Mouse (Mus musculus): Measurements from ENCODE around the gene Slc25a39.

Slc25a39 gene

GRCm38 (mm10) chr11:102435754-102436470 lies 28.2 kb upstream of the Slc25a39 start:
- no peak for DNase-seq

GRCm38 (mm10) chr11:102434816-102435705 lies 27.3 kb upstream of the Slc25a39 start:
- no peak for DNase-seq

DNA sequence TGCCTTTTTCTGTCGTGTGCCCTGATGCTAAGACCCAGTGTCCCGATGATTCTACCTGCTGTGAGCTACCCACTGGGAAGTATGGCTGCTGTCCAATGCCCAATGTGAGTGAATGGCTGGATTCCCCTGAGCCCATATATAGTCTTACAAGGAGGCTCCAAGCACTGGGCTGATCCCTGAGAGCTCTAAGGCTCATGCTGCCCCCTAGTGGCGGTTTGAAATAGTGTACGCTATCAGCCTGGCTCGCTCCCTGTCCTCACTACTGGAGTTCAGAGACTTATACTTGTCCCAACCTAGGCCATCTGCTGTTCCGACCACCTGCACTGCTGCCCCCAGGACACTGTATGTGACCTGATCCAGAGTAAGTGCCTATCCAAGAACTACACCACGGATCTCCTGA lies 26.7 kb upstream of the Slc25a39 start:
- peak; percentile 62 to 85 for DNase-seq

DNA sequence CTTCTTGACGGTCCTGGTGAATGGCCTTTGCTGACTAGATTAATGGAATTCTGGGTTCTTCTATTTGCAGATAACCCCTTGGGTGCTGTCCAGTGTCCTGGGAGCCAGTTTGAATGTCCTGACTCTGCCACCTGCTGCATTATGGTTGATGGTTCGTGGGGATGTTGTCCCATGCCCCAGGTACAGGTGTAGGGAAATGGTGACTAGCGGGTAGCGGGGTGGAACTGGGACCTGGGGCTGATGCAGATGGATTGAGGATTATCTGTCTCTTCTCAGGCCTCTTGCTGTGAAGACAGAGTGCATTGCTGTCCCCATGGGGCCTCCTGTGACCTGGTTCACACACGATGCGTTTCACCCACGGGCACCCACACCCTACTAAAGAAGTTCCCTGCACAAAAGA lies 26.1 kb upstream of the Slc25a39 start:
- no peak for DNase-seq

- DNase-seq: no peak
Measured at GRCm38 (mm10) chr11:102432896-102433295, 25.1 kb upstream of the Slc25a39 start.

DNA sequence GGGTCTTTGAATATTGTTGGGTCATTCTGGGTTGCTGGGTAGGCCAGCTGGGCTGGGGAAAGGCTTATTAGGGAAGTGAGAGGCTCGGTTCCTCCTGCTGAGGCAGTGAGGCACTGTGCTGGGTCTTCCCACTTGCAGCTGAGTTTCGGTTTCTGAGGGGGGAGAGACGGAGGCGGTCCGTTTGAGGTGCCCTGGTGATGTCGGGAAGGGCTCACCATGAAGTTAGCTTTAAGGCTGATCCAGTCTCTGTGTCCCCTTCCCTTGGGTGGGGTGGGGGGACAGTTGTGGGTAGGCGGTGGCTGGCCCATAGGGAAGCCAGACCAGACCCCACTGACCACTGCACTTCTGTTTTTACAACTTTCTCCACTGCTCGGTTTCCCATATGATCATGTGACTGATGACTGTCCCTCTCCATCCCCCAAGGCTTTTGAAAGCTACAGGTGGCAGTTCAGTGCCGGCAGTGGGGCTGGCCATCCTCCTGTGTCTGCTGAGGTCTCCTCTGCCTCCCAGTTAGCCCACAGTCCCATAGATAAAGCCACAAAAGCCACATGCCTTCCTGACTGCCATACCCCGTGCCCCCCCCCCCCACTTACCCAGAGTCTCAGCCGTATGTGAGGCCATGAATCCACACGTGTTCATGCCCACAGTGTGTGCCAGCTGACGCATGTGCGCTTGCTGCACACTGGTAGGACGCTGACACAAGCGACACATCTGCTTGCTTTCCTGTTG lies 24.5 kb upstream of the Slc25a39 start:
- DNase-seq: peak; percentile 69 to 70

DNA sequence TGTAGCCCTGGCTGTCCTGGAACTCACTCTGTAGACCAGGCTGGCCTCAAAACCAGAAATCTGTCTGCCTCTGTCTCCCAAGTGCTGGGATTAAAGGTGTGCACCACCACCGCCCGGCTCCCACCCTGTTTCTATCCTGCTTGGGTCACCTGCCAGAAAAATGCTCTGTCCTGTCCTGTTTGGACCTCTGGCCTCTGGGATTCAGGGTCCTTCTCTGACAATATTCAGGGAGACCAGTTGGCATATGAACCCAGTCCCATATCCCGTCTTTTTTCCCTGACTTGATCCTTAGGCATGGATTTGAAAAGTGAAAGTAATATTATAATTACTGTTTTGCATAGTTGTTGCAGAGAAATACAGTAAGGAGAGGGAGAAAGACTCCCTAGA lies 24.0 kb upstream of the Slc25a39 start:
- no peak for DNase-seq

GRCm38 (mm10) chr11:102431018-102431645 lies 23.4 kb upstream of the Slc25a39 start:
- DNase-seq: peak; percentile 66 to 82

DNA sequence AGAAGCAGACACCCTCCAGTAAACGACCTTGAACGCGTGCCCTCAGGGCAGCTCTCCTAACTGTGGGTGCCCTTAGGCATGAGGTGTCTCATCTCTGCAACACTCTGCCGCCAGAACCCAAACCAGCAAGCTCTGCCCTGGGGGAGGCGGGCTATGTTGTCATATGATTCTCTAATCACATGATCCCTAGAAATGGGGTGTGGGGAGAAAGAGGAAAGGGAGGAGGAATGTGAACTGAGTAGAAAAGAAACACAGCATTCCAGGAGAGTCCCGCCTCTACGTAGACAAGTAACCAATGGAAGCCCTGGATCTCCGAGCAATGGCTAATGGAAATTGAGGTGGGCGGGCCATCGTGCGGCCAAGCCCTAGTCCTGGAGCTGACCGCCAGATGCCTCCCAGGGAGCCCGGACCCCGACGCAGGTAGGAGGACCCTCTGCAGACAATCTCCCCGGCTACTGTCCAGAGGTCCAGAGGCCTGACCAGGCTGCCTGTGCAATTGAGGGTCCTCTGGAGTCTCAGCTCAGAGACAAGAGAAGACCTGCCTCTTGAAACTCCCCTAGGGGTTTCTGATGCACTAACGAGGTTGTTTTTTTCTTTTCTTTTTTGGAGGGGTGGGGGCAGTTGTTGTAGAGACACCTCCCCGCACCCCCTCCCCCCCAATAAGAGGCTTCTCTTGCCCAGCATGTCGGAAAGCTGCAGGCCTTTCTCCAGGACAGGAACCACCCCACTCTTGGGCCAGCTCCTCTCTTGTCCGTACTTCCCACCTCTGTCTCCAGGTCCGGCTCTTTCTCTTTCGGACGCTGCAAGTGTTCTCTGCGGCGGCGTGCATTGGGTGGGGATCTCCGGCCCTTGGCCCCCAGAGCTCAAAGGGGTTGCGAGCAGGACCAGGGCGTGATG lies 22.6 kb upstream of the Slc25a39 start, which contains the start of gene Grn:
Gene Grn (plus strand): TSS at position 195 of the 897 bp plus-strand sequence.
- DNase-seq: peak; percentile 63 to 71

DNA sequence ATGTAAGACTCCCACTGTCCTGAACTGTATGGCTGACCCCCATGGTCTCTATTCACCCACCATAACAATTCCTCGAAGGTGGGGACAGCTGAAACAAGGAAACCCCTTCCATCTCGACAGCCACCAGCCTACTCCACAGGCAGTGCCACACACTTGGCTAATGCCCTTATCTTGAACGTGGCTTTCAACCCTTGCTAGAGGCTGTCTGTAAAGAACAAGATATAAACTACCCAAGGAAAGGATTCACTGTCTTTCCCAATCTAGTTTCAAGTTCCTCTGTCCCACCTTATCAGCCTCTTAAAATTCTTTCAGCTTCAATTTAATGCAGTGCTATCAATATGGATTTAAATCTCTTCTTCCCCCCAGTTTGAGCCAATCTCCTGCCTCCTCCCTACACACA lies 21.8 kb upstream of the Slc25a39 start:
- no peak for DNase-seq

DNA sequence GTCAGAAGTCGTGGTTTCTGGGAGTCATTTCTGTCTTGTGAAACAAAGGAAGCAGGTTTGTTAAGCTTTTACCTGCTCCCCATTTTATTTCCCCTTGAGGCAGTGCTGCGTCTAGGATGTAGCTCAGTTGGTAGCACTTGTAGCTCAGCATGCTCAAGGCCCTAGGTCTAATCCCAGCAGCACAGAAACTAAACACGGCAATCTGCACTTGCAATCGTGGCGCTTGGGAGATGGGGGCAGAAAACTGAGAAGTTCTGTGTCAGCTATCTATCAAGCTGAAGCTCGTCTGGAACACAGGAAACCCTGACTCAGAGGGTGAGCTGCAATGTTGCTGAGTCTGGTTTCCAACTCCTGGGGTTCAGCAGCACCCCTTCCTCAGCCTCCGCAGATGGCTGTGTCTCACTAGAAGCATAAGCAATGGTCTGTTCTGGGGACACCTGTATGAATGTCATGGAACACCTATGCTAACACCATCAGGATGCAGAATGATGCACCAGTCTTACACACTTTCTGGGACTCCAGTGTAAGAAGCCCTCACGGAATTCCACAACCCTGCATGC lies 21.3 kb upstream of the Slc25a39 start:
- no peak for DNase-seq

DNA sequence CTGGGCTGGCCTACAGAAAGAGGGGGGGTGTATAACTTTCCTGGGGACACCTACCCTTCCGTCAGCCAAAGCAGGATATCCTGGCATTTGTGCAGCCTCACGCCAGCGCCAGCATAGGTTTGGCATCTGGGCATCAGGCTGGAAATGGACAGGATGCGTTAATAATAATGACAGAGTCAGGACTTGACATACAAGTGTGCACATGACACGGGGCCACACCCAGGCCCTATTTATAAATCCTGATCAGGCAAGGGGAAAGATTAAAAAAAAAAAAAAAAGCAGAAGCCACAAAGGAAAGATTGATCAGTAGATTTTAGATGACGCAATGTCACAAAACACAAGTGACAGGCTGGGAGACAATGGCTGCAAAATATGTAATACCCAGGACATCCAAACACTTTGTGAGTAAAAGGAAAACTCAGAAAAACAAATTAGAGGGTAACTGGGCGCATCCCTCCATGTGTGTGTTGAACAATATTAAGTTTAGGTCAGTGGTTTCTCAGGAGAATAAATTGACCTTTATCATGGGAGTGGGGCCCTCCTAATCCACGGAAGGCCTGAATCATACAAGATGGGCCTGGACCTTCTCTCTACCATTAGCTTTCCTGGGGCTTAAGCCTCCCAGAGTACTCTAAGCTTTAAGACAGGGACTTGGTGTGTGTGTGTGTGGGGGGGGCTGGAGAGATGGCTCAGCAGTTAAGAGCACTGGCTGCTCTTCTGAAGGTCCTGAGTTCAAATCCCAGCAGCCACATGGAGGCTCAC lies 18.0 kb upstream of the Slc25a39 start:
- DNase-seq: no peak

GRCm38 (mm10) chr11:102424666-102425065 lies 16.9 kb upstream of the Slc25a39 start:
- DNase-seq: no peak

DNA sequence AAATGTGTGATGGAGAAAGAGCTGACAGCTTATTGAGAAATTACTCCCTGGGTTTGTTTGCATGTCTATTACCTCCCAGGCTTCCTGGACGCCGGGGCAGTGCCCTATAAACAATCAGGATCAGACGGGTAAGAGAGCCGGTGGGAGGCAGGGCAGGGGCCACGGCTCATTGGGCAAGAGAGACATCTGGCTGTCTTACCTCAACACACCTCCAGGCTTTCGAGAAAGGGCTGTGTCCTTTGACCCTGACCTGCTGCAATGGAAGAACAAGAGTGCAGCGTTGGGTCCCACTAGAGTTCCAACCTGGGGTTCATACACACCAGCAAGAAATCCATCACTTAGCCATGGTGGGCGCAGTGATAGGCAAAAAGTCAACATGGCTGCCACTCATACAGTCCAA lies 13.8 kb upstream of the Slc25a39 start:
- no peak for DNase-seq

DNA sequence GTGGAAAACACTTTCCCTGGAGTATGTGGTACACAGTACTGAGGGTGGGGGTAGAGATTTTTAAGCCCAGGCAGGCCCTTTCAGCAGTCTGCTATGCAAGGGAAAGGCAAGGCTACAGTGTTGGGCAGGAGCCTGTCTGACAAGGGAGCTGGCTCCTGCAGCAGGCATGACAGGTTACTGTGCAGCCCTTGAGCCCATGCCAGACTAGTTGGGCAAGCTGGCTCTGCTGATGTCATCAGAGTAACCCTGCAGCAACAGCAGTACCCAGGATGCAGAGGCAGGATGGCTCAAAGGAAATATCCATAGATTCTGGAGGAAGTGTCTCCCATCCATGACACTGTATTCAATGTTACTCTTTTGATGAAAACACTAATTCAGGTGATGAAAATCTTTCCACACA lies 11.1 kb upstream of the Slc25a39 start:
- no peak for DNase-seq

GRCm38 (mm10) chr11:102417160-102417559 lies 9.4 kb upstream of the Slc25a39 start:
- DNase-seq: no peak

DNA sequence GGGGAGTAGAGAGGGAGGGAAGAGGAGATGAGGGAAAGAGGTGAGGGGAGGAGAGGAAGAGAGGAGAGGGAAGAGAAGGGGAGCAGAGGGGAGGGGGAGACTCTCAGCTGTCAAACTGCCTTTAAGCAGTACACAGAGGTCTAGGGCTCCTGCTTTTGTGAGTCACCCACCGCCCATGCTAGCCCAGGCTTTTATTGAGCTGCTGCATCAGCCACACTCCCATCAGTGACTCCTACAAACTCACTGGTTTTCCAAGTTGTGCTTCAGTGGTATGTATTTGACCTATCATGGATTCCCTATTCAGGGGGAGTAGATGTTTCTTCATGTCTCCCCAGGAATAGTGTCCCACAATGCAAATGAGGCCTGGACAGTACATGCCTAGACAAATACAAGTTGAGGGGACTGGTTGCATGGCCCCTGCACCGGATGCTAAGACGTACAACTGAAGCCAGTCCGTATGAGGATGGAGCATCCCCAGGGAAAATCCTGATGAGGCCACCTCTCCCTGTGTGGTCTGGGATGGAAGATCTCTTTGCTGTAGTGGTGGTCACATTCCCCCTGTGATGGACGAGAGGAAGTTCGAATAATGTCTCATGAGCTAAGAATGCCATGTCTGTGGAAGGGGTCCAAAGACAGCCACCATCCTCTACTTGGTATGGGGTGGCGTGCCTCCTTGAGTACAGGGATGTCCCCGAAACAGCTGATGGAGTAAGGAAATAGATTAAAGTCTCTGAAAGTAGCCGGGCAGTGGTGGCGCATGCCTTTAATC lies 7.5 kb upstream of the Slc25a39 start:
- DNase-seq: no peak

DNA sequence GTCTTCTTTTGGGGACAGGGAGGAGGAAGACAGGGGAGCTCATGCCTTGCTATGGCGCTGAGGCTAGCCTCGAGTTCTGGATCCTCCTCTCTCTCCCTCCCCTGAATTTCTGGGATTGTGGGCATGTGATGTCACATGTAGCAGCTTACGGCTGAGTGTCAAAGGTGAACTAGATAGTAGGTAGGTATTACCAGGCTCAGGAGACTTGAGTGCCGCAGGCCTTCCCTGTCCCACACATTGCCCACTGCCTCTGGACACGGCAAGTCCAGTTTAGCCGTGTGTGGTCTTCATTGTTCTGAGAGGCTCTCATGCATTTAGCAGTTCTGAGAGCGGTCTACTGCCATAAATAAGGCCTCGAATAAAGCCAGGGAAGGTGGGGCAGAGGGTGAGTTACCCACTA lies 5.3 kb upstream of the Slc25a39 start:
- DNase-seq: no peak

DNA sequence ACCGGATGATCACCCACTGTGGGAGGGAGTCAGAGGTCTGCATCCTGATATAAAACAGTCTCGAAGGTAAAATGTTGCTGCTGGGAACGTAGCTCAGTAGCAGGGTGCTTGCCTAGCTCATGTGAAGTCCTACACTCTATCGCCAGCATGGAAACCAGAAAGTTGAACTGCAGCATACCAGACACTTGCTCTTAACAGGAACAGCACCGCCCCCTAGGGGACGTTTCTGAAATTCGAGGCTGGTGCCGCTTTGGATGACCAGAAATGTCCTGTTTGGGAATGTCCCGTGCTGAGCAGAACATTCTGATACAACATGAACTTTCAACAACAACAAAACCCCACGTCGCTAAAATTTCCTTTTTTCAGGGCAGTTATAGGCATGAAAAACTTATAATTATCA lies 4.0 kb upstream of the Slc25a39 start:
- peak; percentile 68 to 89 for DNase-seq

GRCm38 (mm10) chr11:102411061-102411460 lies 3.3 kb upstream of the Slc25a39 start:
- no peak for DNase-seq

All from spleen, adult 18-20 months (tissue).